In genomic region chr7:68478044-68478443, GRCm38 (mm10) we compare ENCODE assay signal across 11 mouse cellular contexts.
DNase-seq lines count a peak whose midpoint lies in the region; ATAC-seq and TF ChIP-seq lines count a peak whose summit lies in the region.
"Had no signal": no experiment of that assay in that cellular context is flagged by ENCODE, and none has a peak within 500 bp of the region (broad histone marks: within the 10 kb centered on the region; RNA-seq: fewer than 3 reads in every experiment).

No protein-coding gene starts in this region.

- intact Hi-C loops in gastrocnemius, adult 2 months (cut with DNase I), result no loop called here
- intact Hi-C loops in gastrocnemius, postnatal 14 days (cut with DNase I; ENCODE audit: low total_unique reads), result no loop called here

- TF ChIP-seq POLR2A in CH12.LX (IDR thresholded peaks at IDR 0.05; ENCODE audit: low read depth, low read length), result no peak

- no peak for DNase-seq in gastrocnemius, adult 2 months
- no peak for DNase-seq in gastrocnemius, postnatal 14 days
- peak; percentile 11 to 23 for DNase-seq in kidney, postnatal 36 days
- DNase-seq in kidney, postnatal 10 days, result no peak
- DNase-seq in CH12.LX (ENCODE audit: extremely low read depth), result no peak
- DNase-seq in embryo, embryonic 11 days, result peak; percentile 50
- no peak for DNase-seq in urinary bladder, postnatal 14 days (ENCODE audit: low spot score)

- peak; percentile 53 for TF ChIP-seq RAD21 in CH12.LX (IDR thresholded peaks at IDR 0.05; ENCODE audit: low read depth, low read length)

- H3K9ac ChIP-seq in CH12.LX (ENCODE audit: insufficient read depth, low read depth), result no peak overlapping the region
- H3K9ac ChIP-seq: limb, embryonic 12.5 days; lung, embryonic 15.5 days; midbrain, embryonic 12.5 days had no signal

- no peaks in the 10 kb centered on the region for H3K79me2 ChIP-seq in CH12.LX (replicated peaks; ENCODE audit: control insufficient read depth, extremely low read depth, insufficient read depth, poor library complexity, severe bottlenecking)

- no peak overlapping the region for H3K4me2 ChIP-seq in CH12.LX (ENCODE audit: insufficient read depth, low read depth, poor library complexity, severe bottlenecking)
- H3K4me2 ChIP-seq: limb, embryonic 12.5 days; lung, embryonic 15.5 days; midbrain, embryonic 12.5 days had no signal

- peak; percentile 13; the same call in 1 of the 2 replicates for TF ChIP-seq CTCF in gastrocnemius, adult 2 months (IDR thresholded peaks at IDR 0.05)
- TF ChIP-seq CTCF in CH12.LX (conservative IDR thresholded peaks at IDR 0.05 in 1 of 2, IDR thresholded peaks at IDR 0.05 in 1 of 2; ENCODE audit: low read depth in 2 of 2, low read length in 2 of 2), result peak in 1 of 2 experiments; percentile 44; a peak in 2 of 4 replicates

- no peak for TF ChIP-seq EP300 in CH12.LX (IDR thresholded peaks at IDR 0.05; ENCODE audit: low read length)

- no peak for ATAC-seq in CD4-positive, CD25-positive, alpha-beta regulatory T cell, adult 4 months

- in situ Hi-C loops in CH12.LX (cut with MboI; ENCODE audit: low pct_ligation_motif_present, low pct_unique_long_range_greater_than_20kb, low sequenced_read_pairs), result no loop called here

- H3K27me3 ChIP-seq in CH12.LX (replicated peaks), result peaks cover 39% of the 10 kb centered on the region

- no peaks in the 10 kb centered on the region for H3K4me1 ChIP-seq in CH12.LX (ENCODE audit: control insufficient read depth in 1 of 2, insufficient read depth in 2 of 2)
- H3K4me1 ChIP-seq: lung, embryonic 15.5 days; midbrain, embryonic 12.5 days had no signal

- H3K36me3 ChIP-seq in CH12.LX (replicated peaks in 1 of 2; ENCODE audit: control insufficient read depth in 1 of 2, insufficient read depth in 1 of 2, low read length in 1 of 2), result no peaks in the 10 kb centered on the region
- H3K36me3 ChIP-seq: limb, embryonic 12.5 days; lung, embryonic 15.5 days; midbrain, embryonic 12.5 days had no signal

- no peaks in the 10 kb centered on the region for H3K9me3 ChIP-seq in CH12.LX (replicated peaks; ENCODE audit: low read length)
- H3K9me3 ChIP-seq: limb, embryonic 12.5 days; lung, embryonic 15.5 days; midbrain, embryonic 12.5 days had no signal

- dilution Hi-C loops in CH12.LX (cut with MboI; ENCODE audit: extremely low pct_ligation_motif_present, extremely low pct_unique_long_range_greater_than_20kb, low sequenced_read_pairs), result no loop called here

- no peak overlapping the region for H3K27ac ChIP-seq in gastrocnemius, adult 2 months
- no peak overlapping the region for H3K27ac ChIP-seq in CH12.LX (ENCODE audit: insufficient read depth, low read depth)
- H3K27ac ChIP-seq: limb, embryonic 12.5 days; lung, embryonic 15.5 days; midbrain, embryonic 12.5 days had no signal

- no peak overlapping the region for H3K4me3 ChIP-seq in gastrocnemius, adult 2 months
- H3K4me3 ChIP-seq in CH12.LX (replicated peaks in 1 of 3; ENCODE audit: low read depth in 2 of 3, low read length in 2 of 3, poor library complexity in 1 of 3), result no peak overlapping the region
- H3K4me3 ChIP-seq: limb, embryonic 12.5 days; lung, embryonic 15.5 days; midbrain, embryonic 12.5 days had no signal

TF ChIP-seq in CH12.LX, 34 proteins besides CTCF, POLR2A, EP300 and RAD21:
- TF ChIP-seq SMC3 (IDR thresholded peaks at IDR 0.05; ENCODE audit: low read depth, low read length), result peak; percentile 16; the same call in 1 of the 2 replicates
- TF ChIP-seq JUN (IDR thresholded peaks at IDR 0.05; ENCODE audit: insufficient read depth, low read depth, low read length), result no peak
- TF ChIP-seq TBP (conservative IDR thresholded peaks at IDR 0.05; ENCODE audit: low read depth, low read length), result no peak

Comparison
In these comparisons a context has a peak if more than half of its experiments do, and no peak if none do; other contexts are left out.
1. DNase-seq: peak in kidney, postnatal 36 days (2 of 2) and embryo, embryonic 11 days (single experiment); none in gastrocnemius, adult 2 months (single experiment), gastrocnemius, postnatal 14 days (single experiment), kidney, postnatal 10 days (single experiment), CH12.LX (single experiment) and urinary bladder, postnatal 14 days (single experiment).